ENCODE assay signal across 17 mouse cellular contexts in the genomic region with DNA sequence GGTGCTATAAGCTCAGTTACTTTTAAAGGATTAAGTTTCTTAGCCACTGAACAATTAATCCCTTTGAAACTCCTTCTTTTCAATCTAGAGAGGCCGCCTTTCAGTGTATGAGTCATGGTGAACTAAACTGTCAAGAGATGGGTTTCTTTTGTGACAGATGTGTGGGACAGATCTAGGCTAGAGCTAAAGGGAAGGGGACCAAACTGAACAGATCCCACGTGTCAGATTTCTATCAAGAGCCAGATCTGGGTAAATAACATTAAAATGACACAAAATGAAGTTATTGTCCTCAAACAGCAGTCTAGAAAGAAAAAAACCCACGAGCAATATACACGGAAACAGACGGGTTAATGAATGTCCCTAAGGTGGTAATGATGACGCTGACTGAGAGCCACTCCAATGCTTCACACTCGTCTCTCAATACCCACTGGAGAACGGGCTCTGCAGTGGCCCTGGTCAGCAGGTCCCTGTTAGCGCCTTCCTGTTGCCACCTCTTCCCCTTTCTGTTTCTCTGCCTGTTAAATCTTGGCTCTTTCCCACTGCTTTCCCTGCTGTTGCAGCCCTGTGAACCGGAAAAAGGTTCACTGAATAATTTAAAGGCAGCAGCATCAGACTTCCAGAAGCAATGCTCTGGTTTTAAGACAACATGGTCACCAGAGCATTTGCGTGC. TPM values are rescaled to one million over a fixed set of nuclear protein-coding genes. Genes with fewer than 3 reads are reported as not detected.
DNase-seq lines count a peak whose midpoint lies in the region; TF ChIP-seq lines count a peak whose summit lies in the region.
"Had no signal": no experiment of that assay in that cellular context is flagged by ENCODE, and none has a peak within 500 bp of the region (broad histone marks: within the 10 kb centered on the region; RNA-seq: fewer than 3 reads in every experiment).

No protein-coding gene starts in this region.

- H3K27me3 ChIP-seq in testis, adult 2 months (ENCODE audit: control insufficient read depth, insufficient read depth, low read length), result no peaks in the 10 kb centered on the region
- H3K27me3 ChIP-seq: embryonic facial prominence, embryonic 13.5 days; heart, embryonic 13.5 days; hindbrain, embryonic 15.5 days; lung, embryonic 15.5 days had no signal

- TF ChIP-seq POLR2A in testis, adult 2 months (IDR thresholded peaks at IDR 0.05; ENCODE audit: control insufficient read depth, low read depth, low read length), result no peak

- no peaks in the 10 kb centered on the region for H3K4me1 ChIP-seq in testis, adult 2 months (ENCODE audit: control insufficient read depth, insufficient read depth, low read length)
- H3K4me1 ChIP-seq: heart, embryonic 13.5 days had no signal

- peak overlapping the region; percentile 29; the same call in 1 of the 2 replicates for H3K4me3 ChIP-seq in testis, adult 2 months (ENCODE audit: control insufficient read depth, low read depth, low read length)
- H3K4me3 ChIP-seq: embryonic facial prominence, embryonic 13.5 days; heart, embryonic 13.5 days; hindbrain, embryonic 15.5 days; lung, embryonic 15.5 days had no signal

- no peak for TF ChIP-seq CTCF in testis, adult 2 months (IDR thresholded peaks at IDR 0.05; ENCODE audit: control insufficient read depth, insufficient read depth, insufficient replicate concordance, low read depth, low read length)

- H3K36me3 ChIP-seq in testis, adult 2 months (ENCODE audit: control insufficient read depth, insufficient read depth, low read length), result no peaks in the 10 kb centered on the region
- H3K36me3 ChIP-seq: embryonic facial prominence, embryonic 13.5 days; G1E; heart, embryonic 13.5 days; hindbrain, embryonic 15.5 days; lung, embryonic 15.5 days had no signal

- DNase-seq in heart, adult 11 months, result peak; percentile 76
- no peak for DNase-seq in heart, adult 8-10 months (ENCODE audit: low spot score)
- no peak for DNase-seq in testis, postnatal 10 days (ENCODE audit: low spot score)
- peak; percentile 10 to 14 for DNase-seq in kidney, postnatal 4 days
- no peak for DNase-seq in ovary, postnatal 14 days (ENCODE audit: low spot score)
- no peak for DNase-seq in adrenal gland, postnatal 14 days
- DNase-seq in spleen, adult 18-20 months, result no peak
- DNase-seq: adrenal gland, postnatal 25 days; gastrocnemius, postnatal 36 days; liver; thymus, adult 18-20 months had no signal

- H3K27ac ChIP-seq in testis, adult 2 months (ENCODE audit: control insufficient read depth, insufficient read depth, low read depth, low read length), result no peak overlapping the region
- H3K27ac ChIP-seq: embryonic facial prominence, embryonic 13.5 days; heart, embryonic 13.5 days; hindbrain, embryonic 15.5 days; lung, embryonic 15.5 days had no signal

RNA-seq across cellular contexts. Expression of gene Rab3gap2, which starts 52.7 kb away (rescaled TPM):
- total RNA-seq in heart, adult 8-10 months (2022), result 10 to 100 TPM; 19.6 to 23.0 (median 20.8) TPM
- 12.3 and 13.7 TPM in 2 replicates for polyA plus RNA-seq in testis, adult 2 months (2012; rRNA removed)
- total RNA-seq in adrenal gland, postnatal 14 days (2021), result 38.6 and 42.1 TPM in 2 replicates

Comparison
In these comparisons a context has a peak if more than half of its experiments do, and no peak if none do; other contexts are left out.
1. DNase-seq: peak in heart, adult 11 months (single experiment) and kidney, postnatal 4 days (2 of 2); none in heart, adult 8-10 months (single experiment), testis, postnatal 10 days (single experiment), ovary, postnatal 14 days (single experiment), adrenal gland, postnatal 14 days (single experiment) and spleen, adult 18-20 months (0 of 2).